24 mouse cellular contexts compared by ENCODE assay signal in genomic region chr6:15597226-15597983, GRCm38 (mm10).
A peak's percentile ranks its signal among the peaks of the same experiment; 100 is the strongest.
DNase-seq lines count a peak whose midpoint lies in the region; ATAC-seq and TF ChIP-seq lines count a peak whose summit lies in the region.
"Had no signal": no experiment of that assay in that cellular context is flagged by ENCODE, and none has a peak within 500 bp of the region (broad histone marks: within the 10 kb centered on the region; RNA-seq: fewer than 3 reads in every experiment).

No protein-coding gene starts in this region.

- no peak overlapping the region for H3K4me2 ChIP-seq in embryonic facial prominence, embryonic 14.5 days (ENCODE audit: low read depth, low read length)
- H3K4me2 ChIP-seq in limb, embryonic 13.5 days (replicated peaks): no peak overlapping the region
- H3K4me2 ChIP-seq: liver, embryonic 15.5 days had no signal

- TF ChIP-seq POLR2A in lung, adult 2 months (IDR thresholded peaks at IDR 0.05; ENCODE audit: borderline replicate concordance, extremely low read depth, low read depth, low read length): no peak

- no peak overlapping the region for H3K4me3 ChIP-seq in embryonic facial prominence, embryonic 14.5 days (ENCODE audit: low read depth, low read length)
- no peak overlapping the region for H3K4me3 ChIP-seq in embryonic facial prominence, embryonic 10.5 days
- H3K4me3 ChIP-seq in limb, embryonic 13.5 days: no peak overlapping the region
- H3K4me3 ChIP-seq in limb, embryonic 10.5 days: no peak overlapping the region
- no peak overlapping the region for H3K4me3 ChIP-seq in lung, adult 2 months (replicated peaks; ENCODE audit: extremely low read depth, low read depth, low read length)
- H3K4me3 ChIP-seq: gastrocnemius, adult 2 months; liver, embryonic 15.5 days had no signal

- H3K9ac ChIP-seq in embryonic facial prominence, embryonic 14.5 days (ENCODE audit: low read depth, low read length): no peak overlapping the region
- H3K9ac ChIP-seq in limb, embryonic 13.5 days: no peak overlapping the region
- H3K9ac ChIP-seq: liver, embryonic 15.5 days had no signal

- no peak for ATAC-seq in embryonic facial prominence, embryonic 14.5 days (ENCODE audit: low read depth)
- peak; percentile 76; the same call in 1 of the 2 replicates for ATAC-seq in limb, embryonic 13.5 days (ENCODE audit: low FRiP score, low read depth)
- ATAC-seq: forebrain, embryonic 14.5 days; hindbrain, postnatal 0 days; intestine, postnatal 0 days; Patski had no signal

- WGBS in embryonic facial prominence, embryonic 14.5 days: 46% methylated on average over 4 of the region's 4 CpGs
- 67% methylated on average over 4 of the region's 4 CpGs for WGBS in embryonic facial prominence, embryonic 10.5 days
- 30% methylated on average over 4 of the region's 4 CpGs for WGBS in limb, embryonic 13.5 days
- WGBS in limb, embryonic 10.5 days: 52% methylated on average over 4 of the region's 4 CpGs
- 35% methylated on average over 4 of the region's 4 CpGs for WGBS in lung, adult 2 months

- H3K27ac ChIP-seq in embryonic facial prominence, embryonic 14.5 days (replicated peaks; ENCODE audit: low read depth, low read length): no peak overlapping the region
- no peak overlapping the region for H3K27ac ChIP-seq in embryonic facial prominence, embryonic 10.5 days (replicated peaks)
- peak overlapping the region; percentile 29; the same call in 1 of the 2 replicates for H3K27ac ChIP-seq in limb, embryonic 13.5 days
- no peak overlapping the region for H3K27ac ChIP-seq in limb, embryonic 10.5 days
- H3K27ac ChIP-seq: gastrocnemius, adult 2 months; hindbrain, postnatal 0 days; liver, embryonic 15.5 days had no signal

- no peaks in the 10 kb centered on the region for H3K9me3 ChIP-seq in embryonic facial prominence, embryonic 14.5 days (ENCODE audit: control insufficient read depth, low read length)
- no peaks in the 10 kb centered on the region for H3K9me3 ChIP-seq in embryonic facial prominence, embryonic 10.5 days
- no peaks in the 10 kb centered on the region for H3K9me3 ChIP-seq in limb, embryonic 13.5 days
- no peaks in the 10 kb centered on the region for H3K9me3 ChIP-seq in limb, embryonic 10.5 days (replicated peaks)
- H3K9me3 ChIP-seq: liver, embryonic 15.5 days had no signal

- no peaks in the 10 kb centered on the region for H3K4me1 ChIP-seq in embryonic facial prominence, embryonic 14.5 days (ENCODE audit: control insufficient read depth, insufficient read depth, low read length)
- H3K4me1 ChIP-seq in embryonic facial prominence, embryonic 10.5 days: no peaks in the 10 kb centered on the region
- 0 out of 2 replicates have a peak, but pooled peaks cover 3% of the 10 kb centered on the region for H3K4me1 ChIP-seq in limb, embryonic 13.5 days
- no peaks in the 10 kb centered on the region for H3K4me1 ChIP-seq in limb, embryonic 10.5 days
- H3K4me1 ChIP-seq in lung, adult 2 months (ENCODE audit: control insufficient read depth, insufficient read depth, low read length): no peaks in the 10 kb centered on the region
- H3K4me1 ChIP-seq: liver, embryonic 15.5 days had no signal

- H3K27me3 ChIP-seq in embryonic facial prominence, embryonic 14.5 days (replicated peaks; ENCODE audit: control insufficient read depth, insufficient read depth, low read length): no peaks in the 10 kb centered on the region
- H3K27me3 ChIP-seq in embryonic facial prominence, embryonic 10.5 days (replicated peaks; ENCODE audit: low read depth, poor library complexity, severe bottlenecking): no peaks in the 10 kb centered on the region
- H3K27me3 ChIP-seq in limb, embryonic 13.5 days: no peaks in the 10 kb centered on the region
- H3K27me3 ChIP-seq in limb, embryonic 10.5 days (ENCODE audit: low read depth, poor library complexity, severe bottlenecking): no peaks in the 10 kb centered on the region
- H3K27me3 ChIP-seq: liver, embryonic 15.5 days had no signal

- peak; percentile 64 for DNase-seq in embryonic facial prominence, embryonic 14.5 days (ENCODE audit: low spot score)
- DNase-seq in embryonic facial prominence, embryonic 10.5 days (ENCODE audit: low spot score): no peak
- no peak for DNase-seq in limb, embryonic 10.5 days (ENCODE audit: low spot score)
- DNase-seq in lung, postnatal 36 days: peak; percentile 2
- no peak for DNase-seq in lung, adult 2 months
- no peak for DNase-seq in yolk sac, embryonic 10.5 days (ENCODE audit: low spot score)
- DNase-seq: adrenal gland, postnatal 10 days; cerebellum, adult 8-10 months; cerebellum, postnatal 25 days; gastrocnemius, adult 2 months; gastrocnemius, postnatal 36 days; kidney, adult 9 months; kidney, postnatal 10 days; layer of hippocampus, postnatal 36 days; left cerebral cortex, postnatal 4 days; midbrain, embryonic 14.5 days; thymus, adult 2 months; thymus, postnatal 4 days had no signal

- no peak for TF ChIP-seq CTCF in lung, adult 2 months (IDR thresholded peaks at IDR 0.05; ENCODE audit: insufficient read depth, low read length)

- no peaks in the 10 kb centered on the region for H3K36me3 ChIP-seq in embryonic facial prominence, embryonic 14.5 days (ENCODE audit: control insufficient read depth, insufficient read depth, low read length)
- H3K36me3 ChIP-seq in embryonic facial prominence, embryonic 10.5 days (replicated peaks): no peaks in the 10 kb centered on the region
- H3K36me3 ChIP-seq in limb, embryonic 13.5 days: no peaks in the 10 kb centered on the region
- no peaks in the 10 kb centered on the region for H3K36me3 ChIP-seq in limb, embryonic 10.5 days
- H3K36me3 ChIP-seq: liver, embryonic 15.5 days had no signal

Comparison
In these comparisons a context has a peak if more than half of its experiments do, and no peak if none do; other contexts are left out.
1. DNase-seq: peak in embryonic facial prominence, embryonic 14.5 days (single experiment) and lung, postnatal 36 days (single experiment); none in embryonic facial prominence, embryonic 10.5 days (single experiment), limb, embryonic 10.5 days (single experiment), lung, adult 2 months (single experiment) and yolk sac, embryonic 10.5 days (single experiment).